Mouse (Mus musculus) megakaryocyte, adult 5-6 weeks (primary cell): ENCODE results near the gene Srrt. TPM values are rescaled to one million over a fixed set of nuclear protein-coding genes. Genes with fewer than 3 reads are reported as not detected.
"Not testable (repeated sequence)": the region's sequence is repeated elsewhere in the genome, so short reads cannot be mapped to it uniquely, and the experiment has no call there.

ENCODE experiments used
- ATAC-seq: 2 replicates; pipeline ENCODE4 v1.8.0; 2016; ENCODE audit warnings: mild to moderate bottlenecking, inconsistent platforms; ENCODE audit not compliant: poor library complexity, severe bottlenecking
- total RNA-seq, 2 experiments: library from RNA; stranded (forward) in 1 of 2; stranded (reverse) in 1 of 2; fragments of 153-499, 151-499 nt in 1 of 2; fragments of 221-1000, 200-1000 nt in 1 of 2; gene quantifications; 2 replicates each; pipeline versions ENCODE4 v1.2.3 to v1.2.4; 2015 to 2017

Gene Srrt
- total RNA-seq, 2 experiments from 2014 or later = 71.9 to 158 TPM

DNA sequence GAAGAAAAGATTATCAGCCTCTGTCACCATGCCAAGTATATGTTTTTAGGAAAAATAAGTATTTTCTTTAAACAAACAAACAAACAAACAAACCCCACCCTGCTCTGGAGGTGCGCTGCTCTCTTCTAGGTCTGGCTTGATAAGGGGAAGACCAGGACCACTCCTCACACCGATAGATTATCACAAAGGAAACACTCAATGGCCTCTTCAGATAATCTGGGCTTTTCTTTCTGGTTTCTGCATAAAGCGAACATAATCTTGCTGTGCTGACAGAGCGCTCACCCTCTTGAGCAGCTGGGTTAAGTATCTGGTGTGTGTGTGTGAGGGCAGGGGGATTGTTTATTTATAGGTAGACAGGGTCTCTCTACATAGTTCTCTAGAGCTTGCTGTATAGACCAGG is 3.9 kb downstream of the Srrt start:
- ATAC-seq = no peak

- ATAC-seq = no peak
Measured at GRCm38 (mm10) chr5:137301253-137301652, 6.2 kb downstream of the Srrt start.

DNA sequence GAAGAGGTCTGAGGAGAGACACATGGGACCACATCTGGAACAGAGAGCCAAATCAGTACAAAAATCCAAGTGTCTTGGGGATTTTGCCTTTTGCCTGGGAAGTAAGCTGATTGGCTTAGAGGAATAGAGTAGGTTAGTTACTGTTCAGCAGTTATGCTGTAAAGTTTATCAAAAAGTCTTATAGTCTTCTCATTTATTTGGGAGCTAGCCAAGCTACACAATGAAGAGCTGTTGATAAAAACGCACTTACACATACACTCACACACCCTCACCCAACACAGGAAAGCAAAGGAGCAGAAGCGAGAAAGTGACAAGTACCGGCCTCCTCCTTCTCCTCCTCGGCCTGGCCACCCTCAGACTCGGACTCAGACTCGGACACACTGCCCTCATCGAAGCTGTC is 8.2 kb downstream of the Srrt start:
- no peak for ATAC-seq

DNA sequence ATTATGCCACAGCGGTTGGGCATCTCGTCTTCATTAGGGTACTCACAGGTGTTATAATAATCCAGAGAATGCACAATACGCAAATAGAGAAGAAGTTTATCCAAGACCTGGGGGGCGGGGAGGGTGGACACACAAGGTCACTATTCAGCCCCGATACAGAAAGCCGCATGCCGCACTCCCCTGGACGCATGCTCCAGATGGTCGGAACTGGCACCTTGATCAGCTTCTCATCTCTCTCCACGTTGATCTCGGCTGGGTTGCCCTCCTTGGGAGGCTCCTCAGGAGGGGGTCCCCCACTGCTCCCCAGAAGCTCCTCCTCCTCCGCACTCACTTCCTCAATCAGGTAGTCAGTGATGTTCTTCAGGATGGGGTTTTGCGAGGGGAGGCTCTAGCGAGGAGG is 10.3 kb downstream of the Srrt start:
- ATAC-seq = no peak

- ATAC-seq = no peak
Measured at GRCm38 (mm10) chr5:137295712-137296111, 11.8 kb downstream of the Srrt start.

- ATAC-seq = no peak
Measured at GRCm38 (mm10) chr5:137295296-137295695, 12.2 kb downstream of the Srrt start.

DNA sequence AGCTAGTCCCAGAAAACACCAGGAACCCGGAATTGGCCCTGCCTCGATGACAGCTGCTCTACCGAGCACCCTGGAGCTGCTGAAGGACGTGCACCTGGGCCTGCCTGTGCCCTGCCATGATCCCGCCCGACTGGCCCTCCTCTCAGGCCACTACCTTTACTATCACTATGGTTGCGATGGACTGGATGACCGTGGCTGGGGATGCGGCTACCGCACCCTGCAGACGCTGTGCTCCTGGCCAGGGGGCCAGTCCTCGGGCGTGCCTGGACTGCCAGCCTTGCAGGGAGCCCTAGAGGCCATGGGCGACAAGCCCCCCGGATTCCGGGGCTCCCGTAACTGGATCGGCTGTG is 12.8 kb downstream of the Srrt start:
- ATAC-seq = peak; percentile 5; the same call in 1 of the 2 replicates

GRCm38 (mm10) chr5:137293839-137294743 is 13.4 kb downstream of the Srrt start, which contains the start of gene Ufsp1:
Gene Ufsp1 (plus strand): TSS chr5:137294629.
- peak; percentile 88 for ATAC-seq

GRCm38 (mm10) chr5:137293282-137293681 is 14.2 kb downstream of the Srrt start:
- ATAC-seq = peak; percentile 62

- ATAC-seq = no peak
Measured at GRCm38 (mm10) chr5:137291381-137291926, 16.0 kb downstream of the Srrt start.

DNA sequence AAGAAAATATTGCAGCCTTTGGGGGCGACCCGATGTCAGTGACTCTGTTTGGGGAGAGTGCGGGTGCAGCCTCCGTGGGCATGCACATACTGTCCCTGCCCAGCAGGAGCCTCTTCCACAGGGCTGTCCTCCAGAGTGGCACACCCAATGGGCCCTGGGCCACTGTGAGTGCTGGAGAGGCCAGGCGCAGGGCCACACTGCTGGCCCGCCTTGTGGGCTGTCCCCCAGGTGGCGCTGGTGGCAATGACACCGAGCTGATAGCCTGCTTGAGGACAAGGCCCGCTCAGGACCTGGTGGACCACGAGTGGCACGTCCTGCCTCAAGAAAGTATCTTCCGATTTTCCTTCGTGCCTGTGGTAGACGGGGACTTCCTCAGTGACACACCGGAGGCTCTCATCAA is 16.8 kb downstream of the Srrt start:
- peak; percentile 24 for ATAC-seq

DNA sequence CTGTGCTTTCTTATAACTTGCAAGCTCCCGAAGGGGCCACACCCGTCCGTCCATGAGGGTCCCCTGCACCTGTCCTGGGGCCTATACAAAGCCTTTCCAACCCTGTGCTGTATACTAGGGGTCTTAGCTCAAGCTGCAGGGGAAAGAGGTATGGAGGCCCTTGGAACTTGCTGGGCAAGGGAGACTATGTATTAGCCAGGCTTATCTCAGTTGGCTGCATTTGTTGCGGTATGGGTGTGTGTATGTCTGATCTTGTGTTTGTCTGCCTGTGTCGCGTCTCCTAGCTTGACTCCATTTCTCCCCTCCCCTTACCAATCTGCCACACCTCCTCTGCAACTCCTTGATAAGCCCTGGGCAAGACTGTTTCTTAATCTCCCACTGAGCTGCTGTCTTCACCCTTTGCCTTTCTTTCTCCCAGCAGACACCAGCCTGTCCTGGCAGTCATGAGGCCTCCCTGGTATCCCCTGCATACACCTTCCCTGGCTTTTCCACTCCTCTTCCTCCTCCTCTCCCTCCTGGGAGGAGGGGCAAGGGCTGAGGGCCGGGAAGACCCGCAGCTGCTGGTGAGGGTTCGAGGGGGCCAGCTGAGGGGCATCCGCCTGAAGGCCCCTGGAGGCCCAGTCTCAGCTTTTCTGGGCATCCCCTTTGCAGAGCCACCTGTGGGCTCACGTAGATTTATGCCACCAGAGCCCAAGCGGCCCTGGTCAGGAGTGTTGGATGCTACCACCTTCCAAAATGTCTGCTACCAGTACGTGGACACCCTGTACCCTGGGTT is 17.7 kb downstream of the Srrt start:
- no peak for ATAC-seq

- ATAC-seq = no peak
Measured at GRCm38 (mm10) chr5:137288999-137289470, 18.4 kb downstream of the Srrt start.

- ATAC-seq = no peak
Measured at GRCm38 (mm10) chr5:137287953-137288743, 19.3 kb downstream of the Srrt start.

GRCm38 (mm10) chr5:137287032-137287952 is 20.2 kb downstream of the Srrt start, which contains the start of gene Ache:
Gene Ache (plus strand): TSS chr5:137287519.
- ATAC-seq = no peak

DNA sequence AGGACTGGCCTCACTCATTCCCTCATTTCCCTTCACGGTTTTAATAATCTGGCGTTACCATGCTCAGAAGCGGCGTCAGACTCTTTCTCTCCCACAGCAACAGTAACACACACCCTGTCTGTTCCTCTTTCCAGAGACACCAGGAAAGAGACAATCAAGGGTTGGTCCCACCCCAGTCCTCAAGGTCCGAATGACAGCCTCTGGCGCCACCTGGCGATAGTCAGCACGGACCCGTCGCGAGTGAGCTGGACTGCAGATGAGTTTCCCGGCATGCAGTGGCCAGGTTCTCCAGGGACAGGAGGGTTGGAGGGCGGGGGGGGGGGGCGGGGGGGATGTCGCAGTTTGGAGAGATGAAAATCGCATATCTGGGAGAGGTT is 20.8 kb downstream of the Srrt start:
- peak; percentile 85 for ATAC-seq

- ATAC-seq = no peak
Measured at GRCm38 (mm10) chr5:137285986-137286385, 21.5 kb downstream of the Srrt start.

DNA sequence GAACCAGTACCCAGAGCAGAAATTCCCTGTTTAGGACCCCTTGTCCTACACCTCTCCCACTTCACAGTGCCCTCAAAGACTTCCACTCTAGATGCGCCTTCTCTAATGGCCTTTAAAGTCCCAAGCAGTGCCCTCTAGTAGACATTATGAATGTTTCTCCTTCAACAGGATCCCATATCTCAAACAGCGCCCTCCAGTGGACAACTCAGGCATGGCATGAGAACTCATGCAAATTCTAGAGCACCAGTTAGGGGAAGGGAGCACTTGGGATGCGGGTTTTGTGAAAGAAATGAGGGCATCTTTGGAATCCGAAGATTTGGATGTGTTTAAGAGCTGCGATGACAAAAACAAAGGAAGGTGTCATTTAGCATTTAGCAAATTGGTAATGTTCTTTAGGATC is 22.4 kb downstream of the Srrt start:
- ATAC-seq = peak; percentile 43; the same call in 1 of the 2 replicates

DNA sequence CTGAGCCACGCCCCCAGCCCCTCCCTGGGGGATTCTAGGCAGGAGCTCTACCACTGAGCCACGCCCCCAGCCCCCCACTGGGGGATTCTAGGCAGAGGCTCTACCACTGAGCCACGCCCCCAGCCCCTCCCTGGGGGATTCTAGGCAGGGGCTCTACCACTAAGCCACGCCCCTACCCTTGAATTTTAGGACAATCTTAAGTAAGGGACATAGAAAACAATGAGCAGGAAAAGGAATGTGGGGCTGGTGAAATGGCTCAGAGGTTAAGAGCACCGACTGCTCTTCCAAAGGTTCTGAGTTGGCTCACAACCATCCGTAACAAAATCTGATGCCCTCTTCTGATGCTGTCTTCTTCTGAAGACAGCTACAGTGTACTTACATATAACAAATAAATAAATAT is 23.1 kb downstream of the Srrt start:
- not testable (repeated sequence) for ATAC-seq
